Mouse (Mus musculus) megakaryocyte, embryonic 14.5 days (primary cell): ENCODE data around the gene Clic6. TPM values are rescaled to one million over a fixed set of nuclear protein-coding genes. Genes with fewer than 3 reads are reported as not detected.

Source experiments
- H3K27me3 ChIP-seq: replicated peaks from 2 replicates; pipeline ENCODE3; 2012; ENCODE audit warnings: inconsistent platforms
- H3K36me3 ChIP-seq: replicated peaks from 2 replicates; pipeline ENCODE3; 2012; ENCODE audit warnings: low read length, inconsistent platforms, mixed read lengths
- H3K4me1 ChIP-seq: 2 replicates; pipeline ENCODE4 v1.6.1; 2012; ENCODE audit warnings: inconsistent platforms
- H3K4me3 ChIP-seq: replicated peaks from 2 replicates; pipeline ENCODE3; 2012; ENCODE audit warnings: moderate library complexity, mild to moderate bottlenecking, inconsistent platforms
- H3K9me3 ChIP-seq: 2 replicates; pipeline ENCODE4 v1.6.1; 2012; ENCODE audit warnings: inconsistent platforms
- FLI1 ChIP-seq: IDR thresholded peaks from 2 replicates; pipeline ENCODE4 v1.6.1; 2012; ENCODE audit warnings: low read length, inconsistent platforms, mixed read lengths
- GATA1 ChIP-seq: IDR thresholded peaks from 3 replicates; pipeline ENCODE4 v1.6.1; 2012; ENCODE audit warnings: mixed read lengths, low read length, inconsistent platforms, borderline replicate concordance
- polyA plus RNA-seq: library from polyadenylated mRNA; stranded (reverse); fragments of >175 nt; gene quantifications from 2 replicates; pipeline ENCODE4 v1.2.3, GENCODE M21; 2012; ENCODE audit warnings: low replicate concordance; ENCODE audit not compliant: insufficient read depth

The Clic6 gene
- polyA plus RNA-seq, 1 experiment: not detected

DNA sequence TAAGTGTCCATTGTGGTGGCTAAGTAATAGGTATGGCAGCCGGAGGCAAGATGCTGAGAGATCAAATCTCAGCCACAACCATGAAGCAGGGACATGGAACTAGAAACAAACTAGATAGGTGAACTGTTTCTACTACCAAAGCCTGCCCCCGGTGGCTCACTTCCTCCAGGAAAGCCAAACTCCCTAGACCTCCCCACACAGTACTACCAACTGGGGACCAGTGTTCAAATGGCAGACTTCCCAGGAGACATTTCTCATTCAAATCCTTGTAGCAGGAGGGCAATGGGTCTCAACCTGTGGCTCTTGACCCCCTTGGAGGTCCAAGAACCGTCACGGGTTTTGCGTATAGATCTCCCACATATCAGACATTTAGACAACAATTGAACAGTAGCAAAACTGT is 18.5 kb upstream of the Clic6 start:
- no peaks in the 10 kb centered on the region for H3K9me3 ChIP-seq
- TF ChIP-seq GATA1 (no peak), FLI1 (no peak)
- peaks cover 30% of the 10 kb centered on the region for H3K27me3 ChIP-seq
- no peaks in the 10 kb centered on the region for H3K36me3 ChIP-seq
- H3K4me1 ChIP-seq: peaks cover 22% of the 10 kb centered on the region
- no peak overlapping the region for H3K4me3 ChIP-seq

- no peaks in the 10 kb centered on the region for H3K36me3 ChIP-seq
- TF ChIP-seq FLI1 (no peak), GATA1 (no peak)
- no peak overlapping the region for H3K4me3 ChIP-seq
- H3K4me1 ChIP-seq: peaks cover 22% of the 10 kb centered on the region
- peaks cover 2% of the 10 kb centered on the region for H3K9me3 ChIP-seq
- peaks cover 26% of the 10 kb centered on the region for H3K27me3 ChIP-seq
Observed at GRCm38 (mm10) chr16:92468459-92468858, 17.1 kb upstream of the Clic6 start.

DNA sequence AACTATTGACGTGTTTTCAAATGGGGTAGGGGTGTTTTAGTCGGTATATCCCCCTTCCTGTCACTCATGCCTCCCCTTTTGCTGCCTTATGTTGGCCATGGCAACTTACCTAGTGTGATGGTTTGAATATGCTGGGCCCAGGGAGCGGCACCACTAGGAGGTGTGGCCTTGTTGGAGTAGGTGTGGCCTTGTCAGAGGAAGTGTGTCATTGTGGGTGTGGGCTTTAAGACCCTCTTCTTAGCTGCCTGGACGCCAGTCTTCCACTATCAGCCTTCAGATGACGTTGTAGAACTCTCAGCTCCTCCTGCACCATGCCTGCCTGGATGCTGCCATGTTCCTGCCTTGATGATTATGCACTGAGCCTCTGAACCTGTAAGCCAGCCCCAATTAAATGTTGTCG is 14.8 kb upstream of the Clic6 start, which contains the start of gene Rcan1:
Rcan1 (minus strand) TSS at position 162 of the 400 bp plus-strand sequence.
- Histone ChIP-seq H3K36me3 (no peaks in the 10 kb centered on the region), H3K4me1 (peaks cover 4% of the 10 kb centered on the region), H3K9me3 (peaks cover 11% of the 10 kb centered on the region), H3K4me3 (no peak within 1 kb of the TSS), H3K27me3 (peaks cover 25% of the 10 kb centered on the region)
- TF ChIP-seq GATA1 (no peak), FLI1 (no peak)

- H3K4me1 ChIP-seq: no peaks in the 10 kb centered on the region
- peaks cover 11% of the 10 kb centered on the region for H3K9me3 ChIP-seq
- no peak for TF ChIP-seq FLI1
- no peak for TF ChIP-seq GATA1
- H3K36me3 ChIP-seq: no peaks in the 10 kb centered on the region
- peaks cover 39% of the 10 kb centered on the region for H3K27me3 ChIP-seq
- no peak overlapping the region for H3K4me3 ChIP-seq
Observed at GRCm38 (mm10) chr16:92472898-92473297, 12.6 kb upstream of the Clic6 start.

- Histone ChIP-seq H3K4me3 (no peak overlapping the region), H3K27me3 (peaks cover 51% of the 10 kb centered on the region)
Observed at GRCm38 (mm10) chr16:92475093-92475860, 10.3 kb upstream of the Clic6 start.

GRCm38 (mm10) chr16:92478561-92479150 is 6.9 kb upstream of the Clic6 start:
- peaks cover 4% of the 10 kb centered on the region for H3K4me1 ChIP-seq
- peak overlapping the region; percentile 47 for H3K4me3 ChIP-seq
- H3K36me3 ChIP-seq: no peaks in the 10 kb centered on the region
- H3K9me3 ChIP-seq: peaks cover 7% of the 10 kb centered on the region
- TF ChIP-seq GATA1: no peak
- TF ChIP-seq FLI1: no peak
- peaks cover 63% of the 10 kb centered on the region for H3K27me3 ChIP-seq

More at GRCm38 (mm10) chr16:92475093-92475860, 10.3 kb upstream of the Clic6 start:
- Histone ChIP-seq H3K36me3 (no peaks in the 10 kb centered on the region), H3K4me1 (peaks cover 4% of the 10 kb centered on the region), H3K9me3 (peaks cover 11% of the 10 kb centered on the region)
- no peak for TF ChIP-seq FLI1
- no peak for TF ChIP-seq GATA1

DNA sequence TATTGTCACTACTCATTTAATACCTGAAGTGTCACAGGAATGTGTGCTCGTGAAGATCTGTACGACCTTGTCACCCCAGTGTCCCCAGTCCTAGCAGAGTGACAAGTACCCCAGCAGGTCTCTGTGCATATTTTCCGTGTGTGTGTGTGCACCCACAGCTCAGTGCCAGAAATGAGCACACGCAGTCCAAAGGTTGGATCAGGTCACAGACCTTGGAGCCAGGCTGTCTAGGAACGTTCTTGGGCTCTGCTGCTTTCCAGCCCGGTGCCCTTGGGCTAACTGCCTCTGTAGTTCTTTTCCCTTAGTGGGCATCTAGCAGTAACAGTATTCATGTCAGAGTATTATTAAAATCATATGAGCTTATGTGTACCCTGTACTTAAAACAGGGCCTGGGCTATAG is 1.6 kb downstream of the Clic6 start:
- Histone ChIP-seq H3K27me3 (peaks cover 54% of the 10 kb centered on the region), H3K36me3 (no peaks in the 10 kb centered on the region), H3K9me3 (peaks cover 3% of the 10 kb centered on the region), H3K4me1 (peaks cover 4% of the 10 kb centered on the region; the same call in 1 of the 2 replicates), H3K4me3 (no peak overlapping the region)
- TF ChIP-seq FLI1 (no peak), GATA1 (no peak)

DNA sequence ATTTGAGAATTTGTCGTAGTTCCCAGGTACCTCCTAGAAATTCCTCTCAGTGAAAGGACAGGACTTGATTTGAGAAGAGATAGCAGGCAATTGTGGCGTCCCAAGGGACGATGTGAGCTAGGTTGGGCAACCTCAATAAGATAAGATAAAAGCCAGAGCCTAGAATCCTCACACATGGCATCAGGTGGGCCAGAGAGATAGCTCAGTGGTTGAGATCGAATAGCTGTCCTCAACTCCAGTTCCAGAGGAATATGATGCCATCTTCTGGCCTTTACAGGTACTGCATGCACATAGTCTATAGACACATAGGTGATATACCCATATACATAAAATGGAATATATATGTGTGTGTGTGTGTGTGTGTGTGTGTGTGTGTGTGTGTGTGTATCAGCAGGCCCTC is 2.0 kb downstream of the Clic6 start:
- Histone ChIP-seq H3K27me3 (peaks cover 53% of the 10 kb centered on the region), H3K36me3 (no peaks in the 10 kb centered on the region), H3K4me3 (no peak overlapping the region), H3K9me3 (peaks cover 3% of the 10 kb centered on the region), H3K4me1 (peaks cover 7% of the 10 kb centered on the region)
- TF ChIP-seq FLI1: no peak
- no peak for TF ChIP-seq GATA1

DNA sequence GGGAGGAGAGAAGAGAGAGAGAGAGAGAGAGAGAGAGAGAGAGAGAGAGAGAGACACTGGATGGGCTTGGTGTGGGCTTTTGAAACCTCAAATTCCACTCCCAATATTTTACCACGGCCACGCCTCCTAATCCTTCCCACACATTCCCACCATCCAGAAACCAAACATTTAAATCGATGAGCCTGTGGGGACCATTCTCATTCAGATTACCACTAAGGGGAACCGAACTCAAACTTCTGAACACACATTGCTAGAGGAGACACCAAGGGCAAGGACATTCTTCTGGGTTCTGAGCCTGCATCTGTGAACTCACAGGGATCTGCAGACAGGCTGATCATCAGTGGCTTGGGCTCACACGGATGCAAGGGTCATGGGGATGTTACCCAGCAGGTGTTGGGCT is 2.9 kb downstream of the Clic6 start:
- H3K9me3 ChIP-seq: peaks cover 3% of the 10 kb centered on the region
- TF ChIP-seq FLI1: no peak
- H3K4me1 ChIP-seq: peaks cover 7% of the 10 kb centered on the region
- no peaks in the 10 kb centered on the region for H3K36me3 ChIP-seq
- no peak overlapping the region for H3K4me3 ChIP-seq
- H3K27me3 ChIP-seq: peaks cover 51% of the 10 kb centered on the region

DNA sequence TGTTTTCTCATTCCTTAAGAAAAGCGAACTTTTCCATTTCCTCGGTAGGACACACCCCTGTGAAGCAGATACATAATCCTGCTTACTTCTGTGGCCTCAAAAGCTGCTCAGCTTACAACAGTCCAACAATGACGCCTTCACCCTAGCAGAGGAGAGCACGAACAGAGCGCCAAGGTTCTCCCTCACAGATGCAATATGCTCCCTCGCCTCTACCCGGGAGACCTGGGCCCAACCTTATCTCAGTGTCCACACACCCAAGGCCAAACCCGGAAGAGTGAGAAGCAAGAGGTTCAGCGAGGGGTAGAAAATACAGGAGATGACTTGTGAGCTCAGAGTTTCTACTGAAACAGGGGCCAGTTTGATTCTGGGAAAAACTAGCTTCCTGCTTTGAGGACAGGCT is 3.8 kb downstream of the Clic6 start:
- H3K36me3 ChIP-seq: no peaks in the 10 kb centered on the region
- H3K9me3 ChIP-seq: peaks cover 3% of the 10 kb centered on the region
- H3K27me3 ChIP-seq: peaks cover 50% of the 10 kb centered on the region
- TF ChIP-seq FLI1: no peak
- no peak for TF ChIP-seq GATA1
- H3K4me3 ChIP-seq: no peak overlapping the region
- H3K4me1 ChIP-seq: peaks cover 7% of the 10 kb centered on the region
